Mouse (Mus musculus): ENCODE measurements around the gene Cryba4.
A peak's percentile ranks its signal among the peaks of the same experiment; 100 is the strongest.

Gene Cryba4

GRCm38 (mm10) chr5:112265110-112265509 is 12.8 kb upstream of the Cryba4 start:
- DNase-seq: no peak

DNA sequence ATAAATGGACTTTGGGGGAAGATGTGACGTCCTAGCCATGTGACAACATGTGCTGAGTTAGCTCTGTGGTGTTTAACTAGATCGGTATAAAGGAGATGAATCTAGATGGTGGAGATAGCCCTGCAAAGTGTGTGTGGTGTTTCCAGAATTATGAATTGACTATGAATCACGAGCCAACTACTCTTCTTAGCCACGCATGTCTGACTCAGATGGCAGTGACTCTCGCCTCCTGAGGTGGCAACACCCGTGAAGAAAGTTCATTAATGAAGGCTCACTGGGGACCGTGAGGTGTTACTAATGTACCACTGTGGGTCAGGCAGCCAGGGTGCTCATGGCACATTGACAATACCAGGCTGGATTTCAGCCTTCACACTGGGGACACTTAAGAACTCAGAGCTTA is 11.8 kb upstream of the Cryba4 start:
- no peak for DNase-seq

GRCm38 (mm10) chr5:112260818-112261217 is 8.5 kb upstream of the Cryba4 start:
- no peak for DNase-seq

GRCm38 (mm10) chr5:112259862-112260650 is 7.7 kb upstream of the Cryba4 start:
- no peak for DNase-seq

GRCm38 (mm10) chr5:112257896-112258295 is 5.6 kb upstream of the Cryba4 start:
- no peak for DNase-seq

- no peak for DNase-seq
Measured at GRCm38 (mm10) chr5:112256457-112256856, 4.1 kb upstream of the Cryba4 start.

DNA sequence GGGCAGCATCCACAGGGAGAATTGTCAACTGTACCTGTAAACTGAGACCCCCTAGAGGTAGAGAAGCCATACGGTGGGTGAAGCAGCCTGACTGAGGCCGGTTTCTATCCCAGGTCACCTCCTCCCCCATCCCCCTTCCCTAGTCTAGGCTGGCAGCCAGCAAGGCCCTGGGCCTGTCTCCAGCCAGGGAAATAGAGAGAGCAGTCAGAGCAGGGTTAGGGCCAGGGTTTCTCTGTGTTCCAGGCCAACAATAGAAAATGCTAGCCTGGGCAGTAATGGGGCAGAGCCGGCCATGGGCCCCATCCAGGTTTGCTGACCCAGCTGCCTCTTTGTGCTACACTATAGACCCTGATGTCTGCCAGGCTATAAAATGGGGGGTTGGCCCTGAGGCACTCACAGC is 3.1 kb upstream of the Cryba4 start, which contains the start of gene Crybb1:
Crybb1 (plus strand) TSS at position 390 of the 400 bp plus-strand sequence.
- no peak for DNase-seq

DNA sequence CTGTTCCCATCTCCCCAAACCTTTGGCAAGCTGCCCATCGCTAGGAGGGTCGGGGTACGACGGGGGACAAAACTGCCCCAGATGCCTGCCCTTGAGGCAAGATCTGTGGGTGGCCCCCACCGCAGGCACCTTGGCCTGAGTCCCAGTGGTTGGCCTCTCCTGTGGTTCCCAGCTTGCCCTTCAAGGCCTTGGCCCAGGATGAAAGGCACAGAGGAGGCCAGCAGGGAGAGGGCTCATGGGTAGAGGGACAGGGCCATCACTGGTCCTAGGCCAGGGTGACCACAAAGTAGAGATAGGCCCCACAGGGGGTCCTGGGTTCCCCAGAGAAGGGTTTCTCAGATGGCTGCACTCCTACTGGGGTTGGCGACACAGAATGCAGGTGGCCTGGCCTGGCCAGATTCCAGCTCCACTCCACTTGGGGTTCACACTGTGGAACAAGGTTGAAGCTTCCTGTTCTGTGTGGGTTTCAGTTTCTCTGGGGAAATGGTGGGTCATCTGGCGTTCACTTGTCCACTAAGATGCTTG is 2.0 kb upstream of the Cryba4 start:
- peak; percentile 46 for DNase-seq

GRCm38 (mm10) chr5:112253169-112253568 is 851 bp upstream of the Cryba4 start:
- peak; percentile 33 for DNase-seq

GRCm38 (mm10) chr5:112249106-112249505 is 3.2 kb downstream of the Cryba4 start:
- DNase-seq: no peak

GRCm38 (mm10) chr5:112247399-112247798 is 4.9 kb downstream of the Cryba4 start:
- DNase-seq: no peak

- DNase-seq: no peak
Measured at GRCm38 (mm10) chr5:112244890-112245615, 7.3 kb downstream of the Cryba4 start.

DNA sequence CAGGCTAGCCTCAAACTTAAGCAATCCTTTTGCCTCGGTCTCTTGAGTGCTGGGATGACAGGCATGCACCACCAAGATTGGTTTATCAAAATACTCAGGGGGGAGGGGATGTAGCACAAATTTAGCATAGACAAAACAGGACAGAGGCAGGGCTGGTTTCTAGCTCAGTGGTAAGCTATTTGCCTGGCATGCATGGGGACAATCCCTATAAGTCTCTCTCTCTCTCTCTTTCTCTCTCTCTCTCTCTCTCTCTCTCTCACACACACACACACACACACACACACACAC is 8.1 kb downstream of the Cryba4 start:
- DNase-seq: no peak

DNA sequence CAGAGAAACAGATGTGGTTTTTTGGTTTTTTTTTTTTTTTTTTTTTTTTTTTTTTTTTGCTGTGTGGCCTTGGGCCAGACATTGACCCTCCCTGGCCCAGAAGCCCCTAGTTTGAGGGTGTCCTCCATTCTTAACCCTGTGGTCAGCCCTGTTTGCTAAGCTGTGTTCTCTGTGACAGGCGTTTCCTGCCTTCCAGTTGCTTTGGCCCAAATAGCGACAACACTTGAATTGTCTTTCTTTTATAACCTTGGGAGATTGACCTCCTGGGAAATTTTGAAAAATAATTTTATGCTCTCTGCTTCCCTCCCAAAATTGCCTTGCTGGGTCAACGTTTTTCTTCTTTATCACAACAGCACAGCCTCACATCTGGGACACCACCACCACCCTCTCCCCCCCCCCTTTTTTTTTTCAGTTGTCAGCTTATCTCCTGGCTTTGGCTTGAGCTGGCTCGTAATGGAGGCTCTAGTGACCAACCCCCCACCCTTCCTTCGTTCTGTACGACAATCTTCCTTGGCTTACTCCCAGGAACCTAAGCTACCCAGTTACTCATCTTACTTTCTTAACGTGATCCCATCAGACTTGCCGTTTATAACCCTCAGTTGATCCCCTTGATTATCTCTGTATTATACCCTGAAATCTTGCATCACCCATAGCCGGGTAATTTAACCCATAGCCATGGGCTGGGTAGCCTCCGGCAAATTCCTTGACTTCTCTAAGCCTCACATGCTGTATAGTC is 8.6 kb downstream of the Cryba4 start:
- peak; percentile 60 for DNase-seq

- no peak for DNase-seq
Measured at GRCm38 (mm10) chr5:112243041-112243440, 9.3 kb downstream of the Cryba4 start.

DNA sequence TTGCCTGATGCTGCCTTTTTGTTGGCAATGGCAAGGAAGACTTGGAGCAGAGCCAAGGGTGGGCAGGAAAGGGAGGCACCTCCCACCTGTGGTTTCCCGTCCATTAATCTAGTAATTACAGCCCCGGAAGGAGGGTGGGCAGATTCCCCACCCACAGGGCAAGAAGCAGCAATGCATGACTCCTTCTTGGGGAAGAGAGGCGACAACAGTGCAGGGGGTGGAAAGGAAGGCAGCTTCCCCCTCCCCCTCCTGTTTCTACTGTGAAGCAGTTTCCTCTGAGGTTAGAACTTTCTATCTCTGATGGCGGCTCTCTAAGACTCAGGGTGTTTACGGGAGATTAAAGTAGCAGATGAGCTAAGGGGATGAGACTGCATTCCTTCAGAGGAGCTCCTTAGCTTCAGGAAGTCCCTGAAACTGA is 9.9 kb downstream of the Cryba4 start:
- DNase-seq: no peak

DNA sequence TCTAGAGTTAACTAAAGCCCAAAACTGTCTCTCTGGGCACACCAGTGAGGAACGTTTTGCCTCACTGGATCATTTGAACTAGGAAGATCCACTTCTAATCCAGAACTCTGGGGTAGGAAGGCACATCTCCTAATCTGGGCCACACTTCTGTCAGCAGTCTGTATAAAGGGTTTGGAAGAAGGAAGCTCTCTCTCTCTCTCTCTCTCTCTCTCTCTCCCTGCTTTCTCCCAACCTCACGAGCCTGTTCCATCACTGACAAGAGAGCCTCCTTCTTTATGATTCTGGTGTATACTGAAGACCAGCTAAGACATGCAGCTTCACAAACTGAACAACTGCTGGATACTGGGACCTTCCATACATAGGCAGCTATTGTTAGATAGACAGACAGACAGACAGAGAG is 10.5 kb downstream of the Cryba4 start:
- DNase-seq: no peak

GRCm38 (mm10) chr5:112240761-112241160 is 11.6 kb downstream of the Cryba4 start:
- DNase-seq: peak; percentile 92

DNA sequence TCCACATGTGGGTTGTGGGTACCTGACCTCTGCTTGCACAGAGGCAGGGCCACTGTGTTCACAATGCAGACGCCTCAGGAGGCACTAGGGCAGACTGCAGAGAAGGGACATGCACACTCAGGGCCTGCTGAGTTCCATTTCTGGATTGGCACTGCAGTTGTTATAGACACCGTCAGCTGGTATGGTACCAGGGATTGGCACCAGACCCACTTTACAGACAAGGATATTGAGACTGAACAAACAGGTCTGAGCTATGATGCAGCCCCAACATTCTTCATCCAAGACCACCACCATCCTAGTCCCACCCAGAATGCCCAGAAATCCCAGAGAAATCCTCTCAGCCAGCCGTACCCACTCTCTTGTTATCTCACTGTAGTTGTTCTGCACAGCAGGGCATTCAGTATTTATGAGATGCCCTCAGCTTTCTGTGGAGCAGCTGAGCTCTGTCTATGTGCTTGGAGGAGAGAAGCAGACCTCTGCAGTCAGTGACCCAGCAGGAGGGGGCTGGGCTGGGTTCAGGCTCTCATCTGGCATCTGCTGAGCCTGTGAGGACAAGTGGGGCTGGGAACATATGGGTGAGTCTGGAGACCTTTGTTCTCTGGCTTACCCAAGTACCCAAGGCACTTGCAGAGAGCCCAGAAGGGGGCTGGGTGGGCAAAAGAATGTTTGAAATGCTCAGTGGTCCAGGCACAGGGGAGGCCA is 13.4 kb downstream of the Cryba4 start:
- peak; percentile 89 for DNase-seq

GRCm38 (mm10) chr5:112237866-112238570 is 14.3 kb downstream of the Cryba4 start:
- peak; percentile 86 for DNase-seq

- peak; percentile 97 for DNase-seq
Measured at GRCm38 (mm10) chr5:112237439-112237838, 14.9 kb downstream of the Cryba4 start.

GRCm38 (mm10) chr5:112236631-112237030 is 15.7 kb downstream of the Cryba4 start:
- DNase-seq: no peak

Data from retina, postnatal 1 day (tissue).